Mouse (Mus musculus): ENCODE measurements around the gene Kdsr. TPM values are rescaled to one million over a fixed set of nuclear protein-coding genes. Genes with fewer than 3 reads are reported as not detected.

The Kdsr gene
- total and polyA plus RNA-seq, 3 experiments: 3.3 to 6.3 (median 4.7) TPM

- H3K79me2 ChIP-seq (replicated peaks; ENCODE audit: control insufficient read depth, extremely low read depth, insufficient read depth, poor library complexity, severe bottlenecking): 0 out of 2 replicates have a peak, but pooled peaks cover 5% of the 10 kb centered on the region
- in situ Hi-C loops (cut with MboI; ENCODE audit: low pct_ligation_motif_present, low pct_unique_long_range_greater_than_20kb, low sequenced_read_pairs): no loop called here
- no peaks in the 10 kb centered on the region for H3K27me3 ChIP-seq (replicated peaks)
- dilution Hi-C loops (cut with MboI; ENCODE audit: extremely low pct_ligation_motif_present, extremely low pct_unique_long_range_greater_than_20kb, low sequenced_read_pairs): no loop called here
- no peak overlapping the region for H3K9ac ChIP-seq (ENCODE audit: insufficient read depth, low read depth)
- H3K4me3 ChIP-seq (replicated peaks in 1 of 3; ENCODE audit: low read depth in 2 of 3, low read length in 2 of 3, poor library complexity in 1 of 3): no peak overlapping the region
- H3K9me3 ChIP-seq (replicated peaks; ENCODE audit: low read length): peaks cover 5% of the 10 kb centered on the region
- no peak overlapping the region for H3K27ac ChIP-seq (ENCODE audit: insufficient read depth, low read depth)
- DNase-seq (ENCODE audit: extremely low read depth): no peak
- H3K4me2 ChIP-seq (ENCODE audit: insufficient read depth, low read depth, poor library complexity, severe bottlenecking): no peak overlapping the region
- H3K4me1 ChIP-seq (ENCODE audit: control insufficient read depth in 1 of 2, insufficient read depth in 2 of 2): peaks cover 21 to 57% of the 10 kb centered on the region in 2 experiments
- TF ChIP-seq MAFK (IDR thresholded peaks at IDR 0.05; ENCODE audit: insufficient replicate concordance, low read length) (no peak), CTCF (conservative IDR thresholded peaks at IDR 0.05 in 1 of 2, IDR thresholded peaks at IDR 0.05 in 1 of 2; ENCODE audit: low read depth in 2 of 2, low read length in 2 of 2) (no peak), SMC3 (IDR thresholded peaks at IDR 0.05; ENCODE audit: low read depth, low read length) (no peak), USF2 (conservative IDR thresholded peaks at IDR 0.05; ENCODE audit: low read depth, low read length) (no peak), KAT2A (IDR thresholded peaks at IDR 0.05; ENCODE audit: insufficient replicate concordance, low read length) (no peak), RCOR1 (conservative IDR thresholded peaks at IDR 0.05; ENCODE audit: low read depth, low read length) (no peak), GABPA (IDR thresholded peaks at IDR 0.05; ENCODE audit: insufficient replicate concordance, low read depth, low read length) (no peak), JUND (conservative IDR thresholded peaks at IDR 0.05; ENCODE audit: low read depth, low read length) (no peak), RAD21 (IDR thresholded peaks at IDR 0.05; ENCODE audit: low read depth, low read length) (no peak), HCFC1 (IDR thresholded peaks at IDR 0.05; ENCODE audit: low read depth, low read length) (no peak), PAX5 (IDR thresholded peaks at IDR 0.05; ENCODE audit: low read length) (no peak), ZC3H11A (IDR thresholded peaks at IDR 0.05; ENCODE audit: low read depth, low read length) (no peak), UBTF (IDR thresholded peaks at IDR 0.05; ENCODE audit: low read depth, low read length) (no peak), POLR2AphosphoS2 (IDR thresholded peaks at IDR 0.05; ENCODE audit: low read depth, low read length) (no peak), SIN3A (IDR thresholded peaks at IDR 0.05; ENCODE audit: low read length) (no peak), E2F4 (IDR thresholded peaks at IDR 0.05; ENCODE audit: insufficient replicate concordance, low read depth, low read length) (no peak)
- peaks cover 0 to 9% of the 10 kb centered on the region in 2 experiments for H3K36me3 ChIP-seq (replicated peaks in 1 of 2; ENCODE audit: control insufficient read depth in 1 of 2, insufficient read depth in 1 of 2, low read length in 1 of 2)
Measured at GRCm38 (mm10) chr1:106692599-106692998, 66.9 kb downstream of the Kdsr start.

- Histone ChIP-seq H3K9ac (ENCODE audit: insufficient read depth, low read depth) (no peak overlapping the region), H3K27me3 (replicated peaks) (no peaks in the 10 kb centered on the region), H3K27ac (ENCODE audit: insufficient read depth, low read depth) (no peak overlapping the region), H3K4me2 (ENCODE audit: insufficient read depth, low read depth, poor library complexity, severe bottlenecking) (no peak overlapping the region), H3K36me3 (replicated peaks in 1 of 2; ENCODE audit: control insufficient read depth in 1 of 2, insufficient read depth in 1 of 2, low read length in 1 of 2) (peaks cover 0 to 11% of the 10 kb centered on the region in 2 experiments), H3K4me1 (ENCODE audit: control insufficient read depth in 1 of 2, insufficient read depth in 2 of 2) (peaks cover 21 to 49% of the 10 kb centered on the region in 2 experiments), H3K9me3 (replicated peaks; ENCODE audit: low read length) (peaks cover 5% of the 10 kb centered on the region), H3K4me3 (replicated peaks in 1 of 3; ENCODE audit: low read depth in 2 of 3, low read length in 2 of 3, poor library complexity in 1 of 3) (no peak overlapping the region), H3K79me2 (replicated peaks; ENCODE audit: control insufficient read depth, extremely low read depth, insufficient read depth, poor library complexity, severe bottlenecking) (0 out of 2 replicates have a peak, but pooled peaks cover 2% of the 10 kb centered on the region)
- in situ Hi-C loops (cut with MboI; ENCODE audit: low pct_ligation_motif_present, low pct_unique_long_range_greater_than_20kb, low sequenced_read_pairs): no loop called here
- no peak for DNase-seq (ENCODE audit: extremely low read depth)
- dilution Hi-C loops (cut with MboI; ENCODE audit: extremely low pct_ligation_motif_present, extremely low pct_unique_long_range_greater_than_20kb, low sequenced_read_pairs): no loop called here
- TF ChIP-seq NRF1 (IDR thresholded peaks at IDR 0.05; ENCODE audit: low read depth, low read length): no peak
- no peak for TF ChIP-seq ETS1 (conservative IDR thresholded peaks at IDR 0.05; ENCODE audit: low read depth, low read length)
- no peak for TF ChIP-seq MAZ (IDR thresholded peaks at IDR 0.05; ENCODE audit: low read depth, low read length)
Measured at GRCm38 (mm10) chr1:106690887-106691286, 68.6 kb downstream of the Kdsr start.

All from CH12.LX (cell line).